Mouse (Mus musculus) brown adipose tissue, adult 24 weeks (tissue): ENCODE results near the gene Ear6. TPM values are rescaled to one million over a fixed set of nuclear protein-coding genes. Genes with fewer than 3 reads are reported as not detected.
"Not testable (repeated sequence)": the region's sequence is repeated elsewhere in the genome, so short reads cannot be mapped to it uniquely, and the experiment has no call there.

Source experiments
- H3K27ac ChIP-seq: fragments of 200-500 bp; replicated peaks from 2 replicates; pipeline ENCODE4 v1.5.1; 2012; ENCODE audit warnings: low read depth, mild to moderate bottlenecking, low read length
- H3K4me1 ChIP-seq: fragments of 200-500 bp; 2 replicates; pipeline ENCODE4 v1.6.1; 2012; ENCODE audit warnings: low read length, mixed read lengths; ENCODE audit not compliant: control insufficient read depth, insufficient read depth, insufficient read length
- H3K4me3 ChIP-seq: fragments of 200-500 bp; 2 replicates; pipeline ENCODE4 v1.5.1; 2012; ENCODE audit warnings: low read depth, mild to moderate bottlenecking, low read length, moderate library complexity; ENCODE audit not compliant: insufficient read depth
- polyA plus RNA-seq: library from polyadenylated mRNA; stranded (reverse); fragments of >200 nt; gene quantifications from 2 replicates; pipeline ENCODE4 v1.2.4, GENCODE M21; 2012; ENCODE audit not compliant: missing spikeins, insufficient read depth, insufficient read length

Gene Ear6
- polyA plus RNA-seq, result not detected in 2 replicates

DNA sequence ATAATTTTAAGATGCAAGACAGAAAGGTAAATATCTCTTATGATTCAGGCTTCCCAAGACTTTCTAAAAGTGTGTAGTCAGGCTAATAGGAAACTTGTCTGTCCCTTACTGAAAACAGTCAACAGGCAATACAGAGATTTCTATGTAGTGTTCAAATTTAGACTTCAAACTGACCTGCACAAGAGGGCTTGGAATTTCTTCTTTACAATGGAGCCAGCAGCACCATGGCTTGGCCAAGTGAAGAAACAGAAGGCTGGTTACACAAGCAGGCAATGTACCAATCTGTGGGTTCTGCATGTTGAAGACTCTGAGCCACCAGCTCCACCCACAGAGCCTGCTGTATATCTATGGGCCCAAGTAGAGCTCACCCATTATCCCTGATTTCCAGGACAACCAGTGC, at the start of gene Ear6:
TSS of gene Ear6 (plus strand) at position 301 of the 400 bp plus-strand sequence.
- no peak within 1 kb of the TSS for H3K4me3 ChIP-seq
- no peak within 1 kb of the TSS for H3K27ac ChIP-seq
- no peaks in the 10 kb centered on the region for H3K4me1 ChIP-seq

DNA sequence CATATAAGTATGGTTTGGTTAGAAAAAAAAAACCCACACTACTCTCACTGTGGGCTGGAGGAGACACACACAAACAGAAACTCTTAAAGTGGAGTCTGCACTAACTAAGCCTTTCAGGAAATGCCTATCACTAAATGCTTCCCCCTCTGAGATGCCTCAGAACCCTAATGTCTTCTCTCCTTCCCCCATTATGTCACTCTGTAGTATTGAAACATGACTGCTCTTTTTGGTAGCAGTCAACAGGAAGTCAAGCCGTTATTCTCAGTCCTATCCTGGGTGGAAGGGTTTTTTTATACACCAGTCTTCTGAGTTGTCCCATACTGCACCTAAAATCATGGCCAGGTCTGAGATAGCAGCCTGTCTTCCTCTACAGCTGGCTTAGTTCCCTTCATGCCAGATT, 26.9 kb upstream of the Ear6 start:
- H3K27ac ChIP-seq, result no peak overlapping the region
- H3K4me1 ChIP-seq, result no peaks in the 10 kb centered on the region
- H3K4me3 ChIP-seq, result no peak overlapping the region

GRCm38 (mm10) chr14:51827842-51828241, 25.7 kb upstream of the Ear6 start:
- H3K27ac ChIP-seq, H3K4me1 ChIP-seq, H3K4me3 ChIP-seq: not testable (repeated sequence)

GRCm38 (mm10) chr14:51829188-51829587, 24.3 kb upstream of the Ear6 start:
- H3K4me1 ChIP-seq, result no peaks in the 10 kb centered on the region
- H3K27ac ChIP-seq, result no peak overlapping the region
- H3K4me3 ChIP-seq, result no peak overlapping the region

GRCm38 (mm10) chr14:51838480-51838879, 15.0 kb upstream of the Ear6 start:
- H3K27ac ChIP-seq, H3K4me3 ChIP-seq, H3K4me1 ChIP-seq: not testable (repeated sequence)

DNA sequence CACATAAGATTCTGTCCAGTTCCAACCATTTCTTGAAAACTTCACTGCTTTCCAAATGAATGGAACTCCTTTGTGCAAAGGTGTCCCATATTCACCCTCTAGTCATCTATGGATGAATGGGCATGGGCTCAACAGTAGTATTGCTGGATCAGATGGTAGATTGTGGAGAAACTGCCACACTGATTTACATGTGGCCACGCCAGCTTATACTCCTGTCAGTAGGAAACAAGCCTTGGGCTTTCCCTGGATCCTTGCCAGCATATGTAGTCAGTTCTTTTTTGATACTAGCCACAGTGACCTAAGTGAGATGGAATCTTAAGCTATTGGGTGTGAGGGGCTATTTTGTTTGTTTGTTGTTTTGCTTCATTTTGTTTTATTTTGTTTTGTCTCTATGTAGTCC, 11.2 kb upstream of the Ear6 start:
- H3K4me1 ChIP-seq, result no peaks in the 10 kb centered on the region
- H3K27ac ChIP-seq, result no peak overlapping the region
- no peak overlapping the region for H3K4me3 ChIP-seq

DNA sequence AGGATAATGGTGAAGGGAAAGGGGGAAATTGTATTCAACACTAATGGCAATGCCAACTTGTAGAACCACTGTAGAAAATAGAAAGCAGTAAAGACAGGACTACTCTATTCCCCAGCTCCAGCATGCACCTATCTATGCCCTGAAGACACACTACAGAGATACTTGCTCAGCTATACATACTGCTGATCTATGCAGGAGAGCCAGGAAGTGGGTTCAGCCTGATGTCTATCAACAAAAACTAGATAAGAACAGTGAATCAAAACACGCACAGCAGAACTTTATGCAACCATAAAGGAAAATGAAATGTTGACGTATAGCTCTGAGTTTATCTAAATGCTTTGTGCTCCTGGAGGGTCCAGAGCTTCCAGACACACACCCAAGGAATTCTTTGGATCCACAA, 10.7 kb upstream of the Ear6 start:
- no peak overlapping the region for H3K27ac ChIP-seq
- no peaks in the 10 kb centered on the region for H3K4me1 ChIP-seq
- H3K4me3 ChIP-seq, result no peak overlapping the region

DNA sequence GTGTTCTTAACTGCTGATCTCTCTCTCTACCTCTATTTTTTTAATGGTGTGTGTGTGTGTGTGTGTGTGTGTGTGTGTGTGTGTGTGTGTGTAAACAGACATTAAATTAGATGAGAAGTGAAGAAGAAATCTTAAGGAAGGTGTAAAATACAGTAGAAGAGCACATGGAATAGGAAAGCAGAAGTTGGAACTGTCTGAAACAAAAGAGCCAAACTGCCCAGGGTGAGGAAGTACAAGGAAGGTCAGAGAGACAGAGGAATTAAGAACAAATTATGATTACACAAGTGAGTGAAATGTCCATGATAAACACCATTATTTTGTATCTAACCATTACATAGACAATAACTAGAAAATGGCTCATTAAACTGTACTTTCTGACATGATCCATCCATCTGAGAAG, 9.6 kb upstream of the Ear6 start:
- no peak overlapping the region for H3K27ac ChIP-seq
- H3K4me3 ChIP-seq, result no peak overlapping the region
- H3K4me1 ChIP-seq, result no peaks in the 10 kb centered on the region

- H3K27ac ChIP-seq, result no peak overlapping the region
- no peak overlapping the region for H3K4me3 ChIP-seq
- H3K4me1 ChIP-seq, result no peaks in the 10 kb centered on the region
These were observed 6.9 kb upstream of the Ear6 start for GRCm38 (mm10) chr14:51846566-51846965.

DNA sequence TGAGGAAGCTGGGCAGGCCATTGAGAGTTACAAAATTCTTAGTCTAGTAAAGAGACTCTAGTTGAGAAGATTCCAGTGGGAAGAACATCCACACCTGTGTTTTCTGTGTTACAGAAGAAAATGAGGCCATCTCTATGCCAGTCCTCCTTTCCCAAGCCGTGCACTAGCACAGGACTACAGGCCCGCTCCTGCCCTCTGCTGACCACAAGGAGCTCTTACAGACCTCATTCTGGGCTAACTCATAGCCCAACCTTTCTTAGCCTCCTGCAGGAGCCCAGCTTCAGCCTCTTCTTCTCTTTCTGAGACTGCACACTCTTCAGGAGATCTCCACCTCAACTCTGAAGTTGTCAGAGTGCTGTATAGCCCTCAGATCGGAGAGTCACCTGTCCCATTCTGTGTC, 2.5 kb upstream of the Ear6 start:
- H3K4me3 ChIP-seq, H3K27ac ChIP-seq, H3K4me1 ChIP-seq: not testable (repeated sequence)

DNA sequence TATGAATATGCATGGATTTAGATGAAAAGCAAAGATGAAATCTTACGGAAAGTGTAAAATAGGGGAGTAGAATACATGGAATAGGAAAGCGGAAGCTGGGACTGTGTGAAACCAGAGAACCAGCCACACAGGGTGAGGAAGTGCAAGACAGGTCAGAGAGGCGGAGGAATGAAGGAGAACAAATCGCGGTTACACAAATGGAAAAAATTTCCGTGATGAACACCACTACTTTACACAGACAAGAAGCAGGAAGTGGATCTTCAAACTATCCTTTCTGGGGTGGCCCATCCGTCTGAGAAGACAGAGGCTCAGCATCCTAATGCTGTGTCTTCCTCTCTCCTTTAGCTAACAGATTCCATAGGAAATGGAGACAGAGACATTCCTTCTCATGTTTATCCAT, 1.8 kb downstream of the Ear6 start:
- not testable (repeated sequence) for H3K4me1 ChIP-seq, H3K27ac ChIP-seq, H3K4me3 ChIP-seq

- H3K4me3 ChIP-seq, H3K27ac ChIP-seq, H3K4me1 ChIP-seq: not testable (repeated sequence)
These were observed 10.1 kb downstream of the Ear6 start for GRCm38 (mm10) chr14:51863603-51864002.

GRCm38 (mm10) chr14:51870756-51871155, 17.3 kb downstream of the Ear6 start:
- Histone ChIP-seq H3K4me1 (no peaks in the 10 kb centered on the region), H3K4me3 (no peak overlapping the region), H3K27ac (no peak overlapping the region)

GRCm38 (mm10) chr14:51871741-51872140, 18.2 kb downstream of the Ear6 start:
- Histone ChIP-seq H3K4me3 (no peak overlapping the region), H3K4me1 (no peaks in the 10 kb centered on the region), H3K27ac (no peak overlapping the region)

DNA sequence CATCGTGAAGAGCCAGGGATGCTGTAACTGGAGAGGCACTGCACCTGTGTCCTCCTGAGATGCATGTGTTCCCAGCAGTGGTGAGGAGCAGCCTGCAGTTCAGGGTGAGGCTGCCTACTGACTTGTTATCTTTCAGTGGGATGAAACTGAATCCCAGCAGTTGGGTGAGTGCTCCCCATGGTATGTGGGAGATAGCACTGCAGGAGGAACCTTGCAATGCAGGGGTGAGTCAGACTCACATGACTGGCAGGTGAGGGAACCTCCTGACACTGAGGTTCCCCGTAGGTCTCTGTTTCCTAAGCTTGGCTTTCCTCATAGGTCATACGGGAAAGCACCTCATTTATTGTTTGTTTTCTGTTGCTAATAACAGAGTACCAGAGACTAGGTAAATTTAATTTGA, 24.0 kb downstream of the Ear6 start:
- H3K27ac ChIP-seq, result no peak overlapping the region
- no peak overlapping the region for H3K4me3 ChIP-seq
- H3K4me1 ChIP-seq, result no peaks in the 10 kb centered on the region

- no peaks in the 10 kb centered on the region for H3K4me1 ChIP-seq
- H3K4me3 ChIP-seq, result peak overlapping the region; percentile 47
- H3K27ac ChIP-seq, result no peak overlapping the region
These were observed 30.1 kb downstream of the Ear6 start for GRCm38 (mm10) chr14:51883527-51884030.
